Mouse (Mus musculus): ENCODE results near the gene Zbtb40.

DNA sequence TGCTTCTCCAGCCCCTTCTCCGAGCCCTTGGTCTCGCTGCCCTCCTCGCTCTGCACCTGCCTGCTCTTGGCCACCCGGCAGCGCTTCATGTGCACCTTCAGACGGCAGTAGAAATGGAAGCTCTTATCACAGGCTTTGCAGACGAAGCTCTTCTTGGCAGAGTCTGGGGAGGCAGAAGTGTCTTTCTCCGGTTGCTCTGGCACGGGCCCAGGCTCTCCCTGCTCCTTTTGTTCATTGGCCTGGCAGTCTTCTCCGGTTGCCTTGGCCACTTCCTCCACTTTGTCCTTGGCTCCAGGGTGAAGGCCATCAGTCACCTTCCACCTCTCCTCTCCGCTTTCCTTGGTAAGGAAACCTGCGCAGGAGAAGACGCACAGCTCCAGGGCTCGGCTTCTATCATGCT is 53.2 kb downstream of the Zbtb40 start:
- no peak for TF ChIP-seq USF2 (conservative IDR thresholded peaks at IDR 0.05; ENCODE audit: low read depth, low read length)
- no peak for TF ChIP-seq CTCF (conservative IDR thresholded peaks at IDR 0.05 in 1 of 2, IDR thresholded peaks at IDR 0.05 in 1 of 2; ENCODE audit: low read depth in 2 of 2, low read length in 2 of 2)
- no peak for TF ChIP-seq TCF12 (IDR thresholded peaks at IDR 0.05; ENCODE audit: low read depth, low read length)
- no peak for TF ChIP-seq ZKSCAN1 (IDR thresholded peaks at IDR 0.05; ENCODE audit: borderline replicate concordance, low read depth, low read length)
- no peak for TF ChIP-seq KAT2A (IDR thresholded peaks at IDR 0.05; ENCODE audit: insufficient replicate concordance, low read length)
- TF ChIP-seq HCFC1 (IDR thresholded peaks at IDR 0.05; ENCODE audit: low read depth, low read length): no peak
- no peak for TF ChIP-seq ZC3H11A (IDR thresholded peaks at IDR 0.05; ENCODE audit: low read depth, low read length)
- TF ChIP-seq MAZ (IDR thresholded peaks at IDR 0.05; ENCODE audit: low read depth, low read length): no peak
- TF ChIP-seq TBP (conservative IDR thresholded peaks at IDR 0.05; ENCODE audit: low read depth, low read length): no peak
- TF ChIP-seq USF1 (IDR thresholded peaks at IDR 0.05; ENCODE audit: low read depth, low read length): no peak
- no peak for TF ChIP-seq POLR2A (IDR thresholded peaks at IDR 0.05; ENCODE audit: low read depth, low read length)
- TF ChIP-seq MEF2A (IDR thresholded peaks at IDR 0.05; ENCODE audit: borderline replicate concordance, low read depth, low read length): no peak
- no peak for TF ChIP-seq JUND (conservative IDR thresholded peaks at IDR 0.05; ENCODE audit: low read depth, low read length)

Measured in CH12.LX (cell line).